Comparison of ENCODE assay signal across 8 mouse cellular contexts in genomic region chr7:16783224-16783688, GRCm38 (mm10). TPM values are rescaled to one million over a fixed set of nuclear protein-coding genes. Genes with fewer than 3 reads are reported as not detected.
DNase-seq lines count a peak whose midpoint lies in the region; ATAC-seq and TF ChIP-seq lines count a peak whose summit lies in the region.

No protein-coding gene starts in this region.

- 0 out of 2 replicates have a peak, but pooled peaks cover 3% of the 10 kb centered on the region for H3K36me3 ChIP-seq in heart, embryonic 16.5 days (ENCODE audit: control insufficient read depth, insufficient read depth)
- no peaks in the 10 kb centered on the region; the same call in 1 of the 2 replicates for H3K36me3 ChIP-seq in limb, embryonic 14.5 days (ENCODE audit: control insufficient read depth, insufficient read depth, low read length)
- H3K36me3 ChIP-seq in midbrain, embryonic 15.5 days (replicated peaks), result no peaks in the 10 kb centered on the region

- ATAC-seq in heart, embryonic 16.5 days (replicated peaks; ENCODE audit: extremely low read depth, insufficient read depth, low FRiP score), result no peak
- no peak for ATAC-seq in limb, embryonic 14.5 days (ENCODE audit: low FRiP score, low read depth)
- ATAC-seq in midbrain, embryonic 15.5 days (replicated peaks), result no peak

- peak overlapping the region; percentile 86 for H3K9ac ChIP-seq in heart, embryonic 16.5 days (ENCODE audit: low read length)
- peak overlapping the region; percentile 67 for H3K9ac ChIP-seq in limb, embryonic 14.5 days (ENCODE audit: low read depth, low read length, severe bottlenecking)
- 0 out of 2 replicates have a peak overlapping the region, but pooled peaks have one; percentile 8 for H3K9ac ChIP-seq in midbrain, embryonic 15.5 days

- no peak for TF ChIP-seq POLR2A in limb, embryonic 14.5 days (IDR thresholded peaks at IDR 0.05; ENCODE audit: borderline replicate concordance, extremely low read depth, insufficient read depth, insufficient read length)

- WGBS in heart, embryonic 16.5 days, result 32% methylated on average over 10 of the region's 10 CpGs
- WGBS in limb, embryonic 14.5 days, result 16% methylated on average over 10 of the region's 10 CpGs
- 25% methylated on average over 10 of the region's 10 CpGs for WGBS in midbrain, embryonic 15.5 days

- intact Hi-C loops in left cerebral cortex, postnatal 36 days (cut with DNase I), result no loop called here

- H3K4me3 ChIP-seq in heart, embryonic 16.5 days (ENCODE audit: low read length), result peak overlapping the region; percentile 88
- H3K4me3 ChIP-seq in limb, embryonic 14.5 days (replicated peaks; ENCODE audit: low read length), result peak overlapping the region; percentile 63
- peak overlapping the region; percentile 46 for H3K4me3 ChIP-seq in midbrain, embryonic 15.5 days

- DNase-seq in B cell, adult 2 months, result peak; percentile 52 to 54
- DNase-seq in c-Kit-negative CD71-positive TER-119-positive erythroid progenitor cells, embryonic 14.5 days (ENCODE audit: low read depth, low spot score), result peak; percentile 87
- DNase-seq in limb, embryonic 14.5 days (ENCODE audit: low spot score), result no peak
- DNase-seq in thymus, postnatal 0 days (ENCODE audit: low spot score), result peak; percentile 56
- DNase-seq in left cerebral cortex, postnatal 36 days (ENCODE audit: low spot score in 2 of 2), result no peak
- DNase-seq in adrenal gland, adult 8-10 months, result no peak

- H3K27me3 ChIP-seq in heart, embryonic 16.5 days (ENCODE audit: control insufficient read depth, insufficient read depth, low read length), result no peaks in the 10 kb centered on the region
- H3K27me3 ChIP-seq in limb, embryonic 14.5 days (ENCODE audit: control insufficient read depth, insufficient read depth, low read length), result no peaks in the 10 kb centered on the region
- H3K27me3 ChIP-seq in midbrain, embryonic 15.5 days (replicated peaks), result 0 out of 2 replicates have a peak, but pooled peaks cover 8% of the 10 kb centered on the region

- H3K27ac ChIP-seq in heart, embryonic 16.5 days (ENCODE audit: low read length), result peak overlapping the region; percentile 62
- H3K27ac ChIP-seq in limb, embryonic 14.5 days (replicated peaks; ENCODE audit: low read depth, low read length), result no peak overlapping the region
- H3K27ac ChIP-seq in midbrain, embryonic 15.5 days, result no peak overlapping the region

- no peaks in the 10 kb centered on the region for H3K9me3 ChIP-seq in heart, embryonic 16.5 days (replicated peaks; ENCODE audit: control insufficient read depth, low read length)
- no peaks in the 10 kb centered on the region for H3K9me3 ChIP-seq in limb, embryonic 14.5 days (ENCODE audit: control insufficient read depth, low read length)
- no peaks in the 10 kb centered on the region for H3K9me3 ChIP-seq in midbrain, embryonic 15.5 days

- H3K4me2 ChIP-seq in heart, embryonic 16.5 days (ENCODE audit: low read depth, low read length), result peak overlapping the region; percentile 98
- H3K4me2 ChIP-seq in limb, embryonic 14.5 days (replicated peaks; ENCODE audit: low read depth, low read length, severe bottlenecking), result peak overlapping the region; percentile 98
- H3K4me2 ChIP-seq in midbrain, embryonic 15.5 days, result peak overlapping the region; percentile 91

- peaks cover 24% of the 10 kb centered on the region for H3K4me1 ChIP-seq in heart, embryonic 16.5 days (ENCODE audit: control insufficient read depth, insufficient read depth, low read length)
- H3K4me1 ChIP-seq in limb, embryonic 14.5 days (ENCODE audit: control insufficient read depth, insufficient read depth, low read length), result peaks cover 24% of the 10 kb centered on the region
- H3K4me1 ChIP-seq in midbrain, embryonic 15.5 days, result peaks cover 38% of the 10 kb centered on the region

RNA-seq across cellular contexts. Expression of gene Slc1a5, which starts 2.1 kb away (rescaled TPM):
- 45.4 and 47.6 TPM in 2 replicates for polyA plus RNA-seq in heart, embryonic 16.5 days (2015; fragmentation: Nextera tagmentation; extraction: Ambion mirVana)
- 80.3 and 96.1 TPM in 2 replicates for polyA plus RNA-seq in limb, embryonic 14.5 days (2012; rRNA removed)
- 21.7 and 24.4 TPM in 2 replicates for polyA plus RNA-seq in limb, embryonic 14.5 days (2014; fragmentation: Nextera tagmentation; extraction: Ambion mirVana)
- 12.4 and 14.3 TPM in 2 replicates for polyA plus RNA-seq in midbrain, embryonic 15.5 days (2015; fragmentation: Nextera tagmentation; extraction: Ambion mirVana)
- 77.9 and 80.3 TPM in 2 replicates for polyA plus RNA-seq in thymus, postnatal 0 days (2015; fragmentation: Nextera tagmentation; extraction: Ambion mirVana)
- total RNA-seq in left cerebral cortex, postnatal 36 days (2021), result 1 to 10 TPM; 3.7 to 7.6 TPM
- 100 to 1,000 TPM in 1 of 4 experiments, 10 to 100 TPM in 3; 77.8 to 202 (median 91.2) TPM for total RNA-seq in adrenal gland, adult 8-10 months (2022)

RNA-seq across cellular contexts. Expression of gene Strn4, which starts 32.4 kb away (rescaled TPM):
- 88.8 and 92.5 TPM in 2 replicates for polyA plus RNA-seq in heart, embryonic 16.5 days (2015; fragmentation: Nextera tagmentation; extraction: Ambion mirVana)
- polyA plus RNA-seq in limb, embryonic 14.5 days (2012; rRNA removed), result 197 and 280 TPM in 2 replicates
- polyA plus RNA-seq in limb, embryonic 14.5 days (2014; fragmentation: Nextera tagmentation; extraction: Ambion mirVana), result 109 and 137 TPM in 2 replicates
- polyA plus RNA-seq in midbrain, embryonic 15.5 days (2015; fragmentation: Nextera tagmentation; extraction: Ambion mirVana), result 205 and 227 TPM in 2 replicates
- 57.1 and 60.9 TPM in 2 replicates for polyA plus RNA-seq in thymus, postnatal 0 days (2015; fragmentation: Nextera tagmentation; extraction: Ambion mirVana)
- 100 to 1,000 TPM; 310 to 320 TPM for total RNA-seq in left cerebral cortex, postnatal 36 days (2021)
- total RNA-seq in adrenal gland, adult 8-10 months (2022), result 100 to 1,000 TPM in 1 of 4 experiments, 10 to 100 TPM in 3; 62.2 to 100 (median 74.6) TPM

RNA-seq across cellular contexts. Expression of gene Fkrp, which starts 33.3 kb away (rescaled TPM):
- 33.0 and 33.9 TPM in 2 replicates for polyA plus RNA-seq in heart, embryonic 16.5 days (2015; fragmentation: Nextera tagmentation; extraction: Ambion mirVana)
- 29.9 and 37.6 TPM in 2 replicates for polyA plus RNA-seq in limb, embryonic 14.5 days (2012; rRNA removed)
- 26.9 and 32.6 TPM in 2 replicates for polyA plus RNA-seq in limb, embryonic 14.5 days (2014; fragmentation: Nextera tagmentation; extraction: Ambion mirVana)
- 51.9 and 55.1 TPM in 2 replicates for polyA plus RNA-seq in midbrain, embryonic 15.5 days (2015; fragmentation: Nextera tagmentation; extraction: Ambion mirVana)
- 17.1 and 18.8 TPM in 2 replicates for polyA plus RNA-seq in thymus, postnatal 0 days (2015; fragmentation: Nextera tagmentation; extraction: Ambion mirVana)
- 10 to 100 TPM; 50.4 to 62.8 TPM for total RNA-seq in left cerebral cortex, postnatal 36 days (2021)
- 10 to 100 TPM; 22.0 to 26.2 (median 24.9) TPM for total RNA-seq in adrenal gland, adult 8-10 months (2022)

RNA-seq across cellular contexts. Expression of gene Ap2s1, which starts 45.0 kb away (rescaled TPM):
- 218 and 242 TPM in 2 replicates for polyA plus RNA-seq in heart, embryonic 16.5 days (2015; fragmentation: Nextera tagmentation; extraction: Ambion mirVana)
- polyA plus RNA-seq in limb, embryonic 14.5 days (2012; rRNA removed), result 271 and 297 TPM in 2 replicates
- polyA plus RNA-seq in limb, embryonic 14.5 days (2014; fragmentation: Nextera tagmentation; extraction: Ambion mirVana), result 271 and 295 TPM in 2 replicates
- 452 and 465 TPM in 2 replicates for polyA plus RNA-seq in midbrain, embryonic 15.5 days (2015; fragmentation: Nextera tagmentation; extraction: Ambion mirVana)
- polyA plus RNA-seq in thymus, postnatal 0 days (2015; fragmentation: Nextera tagmentation; extraction: Ambion mirVana), result 326 and 329 TPM in 2 replicates
- 100 to 1,000 TPM; 264 to 316 TPM for total RNA-seq in left cerebral cortex, postnatal 36 days (2021)
- 100 to 1,000 TPM; 127 to 153 (median 133) TPM for total RNA-seq in adrenal gland, adult 8-10 months (2022)

RNA-seq across cellular contexts. Expression of gene Prkd2, which starts 59.4 kb away (rescaled TPM):
- 13.0 and 15.4 TPM in 2 replicates for polyA plus RNA-seq in heart, embryonic 16.5 days (2015; fragmentation: Nextera tagmentation; extraction: Ambion mirVana)
- 35.9 and 48.9 TPM in 2 replicates for polyA plus RNA-seq in limb, embryonic 14.5 days (2012; rRNA removed)
- polyA plus RNA-seq in limb, embryonic 14.5 days (2014; fragmentation: Nextera tagmentation; extraction: Ambion mirVana), result 19.2 and 22.1 TPM in 2 replicates
- polyA plus RNA-seq in midbrain, embryonic 15.5 days (2015; fragmentation: Nextera tagmentation; extraction: Ambion mirVana), result 6.7 TPM in 2 replicates
- polyA plus RNA-seq in thymus, postnatal 0 days (2015; fragmentation: Nextera tagmentation; extraction: Ambion mirVana), result 70.6 and 80.0 TPM in 2 replicates
- total RNA-seq in left cerebral cortex, postnatal 36 days (2021), result 1 to 10 TPM; 3.1 to 7.1 TPM
- 10 to 100 TPM; 17.0 to 27.1 (median 20.9) TPM for total RNA-seq in adrenal gland, adult 8-10 months (2022)

Comparison
In these comparisons a context has a peak if more than half of its experiments do, and no peak if none do; other contexts are left out.
1. DNase-seq: peak in B cell, adult 2 months (2 of 2), c-Kit-negative CD71-positive TER-119-positive erythroid progenitor cells, embryonic 14.5 days (single experiment) and thymus, postnatal 0 days (single experiment); none in limb, embryonic 14.5 days (single experiment), left cerebral cortex, postnatal 36 days (0 of 2) and adrenal gland, adult 8-10 months (single experiment).
2. H3K9ac ChIP-seq: peak in every context shown above with its lines; median percentile 86 in heart, embryonic 16.5 days; 67 in limb, embryonic 14.5 days; 8 in midbrain, embryonic 15.5 days.
3. Peak in every context shown above with its lines, with median percentiles within 50 percentile points of each other: H3K4me2 ChIP-seq and H3K4me3 ChIP-seq.